Mouse (Mus musculus): ENCODE data around the gene Chid1.
A peak's percentile ranks its signal among the peaks of the same experiment; 100 is the strongest.
"Not testable (repeated sequence)": the region's sequence is repeated elsewhere in the genome, so short reads cannot be mapped to it uniquely, and the experiment has no call there.

Gene Chid1

DNA sequence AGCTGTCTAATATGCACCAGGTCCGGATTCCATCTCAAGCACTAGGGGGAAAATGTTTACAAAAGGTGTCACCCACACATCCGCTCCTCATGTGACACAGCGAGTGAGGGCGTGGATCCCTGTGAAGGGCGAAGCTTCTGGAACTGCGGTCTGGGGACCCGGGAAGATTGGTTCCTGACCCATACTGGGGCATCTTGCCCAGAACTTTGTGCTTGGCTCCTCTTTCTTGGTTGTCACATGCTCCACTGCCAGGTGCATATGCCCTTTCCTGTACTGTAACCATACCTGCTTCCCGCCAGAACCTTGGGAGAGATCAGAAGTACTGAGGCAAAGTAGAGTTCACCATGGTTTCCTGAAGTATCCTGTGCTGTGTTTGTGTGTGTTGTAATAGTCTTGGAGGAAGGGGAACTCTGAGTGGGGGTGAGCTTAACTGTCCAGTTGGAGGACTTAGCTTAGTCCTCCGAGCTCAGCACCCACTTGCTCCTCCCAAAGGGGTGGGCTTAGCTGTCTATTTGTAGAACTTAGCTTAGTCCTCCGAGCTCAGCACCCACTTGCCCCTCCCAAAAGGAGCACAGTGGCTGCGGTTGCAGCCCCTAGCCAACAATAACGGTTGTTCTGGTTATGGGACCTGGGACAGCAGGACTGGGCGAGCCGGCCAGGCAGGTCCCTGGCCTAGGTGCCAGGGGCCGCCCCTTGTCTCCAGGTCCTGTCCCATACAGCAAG, 79.1 kb downstream of the Chid1 start, which contains the start of gene Cracr2b:
Cracr2b (plus strand) TSS at position 704 of the 723 bp plus-strand sequence.
- DNase-seq (ENCODE audit: low read depth, low spot score), result no peak
- Histone ChIP-seq H3K27me3 (ENCODE audit: control insufficient read depth, insufficient read depth, low read length, poor library complexity, severe bottlenecking) (no peaks in the 10 kb centered on the region), H3K36me3 (ENCODE audit: control insufficient read depth, insufficient read depth, low read length, poor library complexity, severe bottlenecking) (peaks cover 10% of the 10 kb centered on the region)

GRCm38 (mm10) chr7:141460001-141460390, 79.7 kb downstream of the Chid1 start:
- H3K27me3 ChIP-seq (ENCODE audit: control insufficient read depth, insufficient read depth, low read length, poor library complexity, severe bottlenecking), result no peaks in the 10 kb centered on the region
- peaks cover 10% of the 10 kb centered on the region for H3K36me3 ChIP-seq (ENCODE audit: control insufficient read depth, insufficient read depth, low read length, poor library complexity, severe bottlenecking)
- DNase-seq (ENCODE audit: low read depth, low spot score), result no peak

DNA sequence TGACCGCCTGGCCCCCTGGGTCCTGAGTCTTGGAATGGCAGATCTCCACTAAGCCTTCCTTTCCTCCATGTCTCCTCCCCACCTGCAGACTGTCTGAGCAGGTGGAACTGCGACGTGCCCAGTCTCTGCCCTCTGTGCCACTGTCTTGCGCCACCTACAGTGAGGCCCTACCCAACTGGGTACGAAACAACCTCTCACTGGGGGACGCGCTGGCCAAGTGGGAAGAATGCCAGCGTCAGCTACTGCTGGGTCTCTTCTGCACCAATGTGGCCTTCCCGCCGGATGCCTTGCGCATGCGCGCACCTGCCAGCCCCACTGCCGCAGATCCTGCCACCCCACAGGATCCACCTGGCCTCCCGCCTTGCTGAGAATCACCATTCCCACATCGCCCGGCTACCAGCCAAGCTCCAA, 80.4 kb downstream of the Chid1 start:
- Histone ChIP-seq H3K27me3 (ENCODE audit: control insufficient read depth, insufficient read depth, low read length, poor library complexity, severe bottlenecking) (no peaks in the 10 kb centered on the region), H3K36me3 (ENCODE audit: control insufficient read depth, insufficient read depth, low read length, poor library complexity, severe bottlenecking) (peaks cover 10% of the 10 kb centered on the region)
- no peak for DNase-seq (ENCODE audit: low read depth, low spot score)

GRCm38 (mm10) chr7:141458661-141459060, 81.0 kb downstream of the Chid1 start:
- DNase-seq (ENCODE audit: low read depth, low spot score), result no peak
- peaks cover 10% of the 10 kb centered on the region for H3K36me3 ChIP-seq (ENCODE audit: control insufficient read depth, insufficient read depth, low read length, poor library complexity, severe bottlenecking)
- no peaks in the 10 kb centered on the region for H3K27me3 ChIP-seq (ENCODE audit: control insufficient read depth, insufficient read depth, low read length, poor library complexity, severe bottlenecking)

- Histone ChIP-seq H3K36me3 (ENCODE audit: control insufficient read depth, insufficient read depth, low read length, poor library complexity, severe bottlenecking) (peaks cover 10% of the 10 kb centered on the region), H3K27me3 (ENCODE audit: control insufficient read depth, insufficient read depth, low read length, poor library complexity, severe bottlenecking) (no peaks in the 10 kb centered on the region)
- peak; percentile 81 for DNase-seq (ENCODE audit: low read depth, low spot score)
These were observed 81.5 kb downstream of the Chid1 start for GRCm38 (mm10) chr7:141457986-141458660.

GRCm38 (mm10) chr7:141457236-141457635, 82.4 kb downstream of the Chid1 start:
- H3K36me3 ChIP-seq (ENCODE audit: control insufficient read depth, insufficient read depth, low read length, poor library complexity, severe bottlenecking), result peaks cover 10% of the 10 kb centered on the region
- DNase-seq (ENCODE audit: low read depth, low spot score), result no peak
- no peaks in the 10 kb centered on the region for H3K27me3 ChIP-seq (ENCODE audit: control insufficient read depth, insufficient read depth, low read length, poor library complexity, severe bottlenecking)

DNA sequence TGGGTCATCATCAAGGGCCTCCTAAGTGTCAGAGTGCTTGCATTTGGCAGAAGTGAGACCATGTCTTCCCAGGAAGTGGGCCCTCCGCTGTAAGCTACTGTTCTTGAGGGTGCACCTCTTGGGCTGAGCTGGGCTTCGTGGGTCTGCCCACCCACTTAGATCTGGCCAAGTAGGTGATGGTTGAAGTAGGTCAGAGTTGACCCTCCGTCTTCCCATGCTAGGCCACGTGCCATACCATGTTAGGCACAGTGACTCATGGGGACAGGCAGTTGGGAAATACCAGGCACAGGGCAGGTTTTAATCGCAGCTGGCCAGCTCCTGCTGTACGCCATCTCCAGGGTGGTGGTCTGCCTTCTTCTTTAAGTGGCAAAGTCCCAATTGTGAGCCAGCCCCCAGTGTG, 82.9 kb downstream of the Chid1 start:
- Histone ChIP-seq H3K27me3 (ENCODE audit: control insufficient read depth, insufficient read depth, low read length, poor library complexity, severe bottlenecking) (no peaks in the 10 kb centered on the region), H3K36me3 (ENCODE audit: control insufficient read depth, insufficient read depth, low read length, poor library complexity, severe bottlenecking) (peaks cover 10% of the 10 kb centered on the region)
- DNase-seq (ENCODE audit: low read depth, low spot score), result no peak

DNA sequence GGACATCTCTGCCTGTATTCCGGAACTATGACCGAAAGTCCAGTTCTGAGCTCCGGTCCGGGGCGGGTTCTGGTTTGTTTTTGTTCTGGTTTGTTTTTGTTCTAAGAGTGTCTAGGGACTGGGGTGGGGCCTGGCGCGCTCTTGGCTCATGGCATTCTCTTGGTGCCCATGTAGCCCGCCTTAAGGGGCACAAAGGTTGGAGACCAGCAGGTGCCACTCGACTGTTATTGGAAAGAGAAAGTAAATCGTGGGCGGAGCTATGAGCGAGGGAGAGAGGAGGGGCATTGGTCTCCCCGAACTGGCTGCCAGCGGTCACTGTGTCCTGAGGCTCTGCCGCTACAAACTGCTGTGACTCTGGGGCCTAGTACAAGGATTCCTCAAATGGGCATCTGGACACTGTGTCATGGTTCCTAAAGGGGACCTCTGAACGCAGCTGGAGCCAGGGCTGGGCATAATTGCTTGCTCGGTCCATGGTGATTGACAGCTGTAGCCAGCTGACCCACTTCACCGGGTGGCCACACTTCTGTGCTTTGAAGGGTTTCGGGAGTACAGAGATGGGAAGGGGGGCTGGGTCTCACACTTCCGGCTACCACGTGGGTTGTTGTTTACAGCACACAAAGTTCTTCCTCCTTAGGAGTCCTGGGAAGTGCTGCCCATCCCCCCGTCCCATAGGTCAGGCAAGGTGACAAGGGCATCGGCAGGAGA, 83.9 kb downstream of the Chid1 start:
- peak; percentile 72 for DNase-seq (ENCODE audit: low read depth, low spot score)
- H3K36me3 ChIP-seq (ENCODE audit: control insufficient read depth, insufficient read depth, low read length, poor library complexity, severe bottlenecking), result peaks cover 14% of the 10 kb centered on the region
- no peaks in the 10 kb centered on the region for H3K27me3 ChIP-seq (ENCODE audit: control insufficient read depth, insufficient read depth, low read length, poor library complexity, severe bottlenecking)

- H3K27me3 ChIP-seq (ENCODE audit: control insufficient read depth, insufficient read depth, low read length, poor library complexity, severe bottlenecking), result no peaks in the 10 kb centered on the region
- peak; percentile 95 for DNase-seq (ENCODE audit: low read depth, low spot score)
- peaks cover 18% of the 10 kb centered on the region for H3K36me3 ChIP-seq (ENCODE audit: control insufficient read depth, insufficient read depth, low read length, poor library complexity, severe bottlenecking)
These were observed 84.6 kb downstream of the Chid1 start, which contains the start of gene Pnpla2 for GRCm38 (mm10) chr7:141454967-141455551. Gene Pnpla2 (plus strand): TSS chr7:141455198.

- no peak for DNase-seq (ENCODE audit: low read depth, low spot score)
- Histone ChIP-seq H3K27me3 (ENCODE audit: control insufficient read depth, insufficient read depth, low read length, poor library complexity, severe bottlenecking) (no peaks in the 10 kb centered on the region), H3K36me3 (ENCODE audit: control insufficient read depth, insufficient read depth, low read length, poor library complexity, severe bottlenecking) (peaks cover 13% of the 10 kb centered on the region)
These were observed 86.0 kb downstream of the Chid1 start for GRCm38 (mm10) chr7:141453636-141454035.

DNA sequence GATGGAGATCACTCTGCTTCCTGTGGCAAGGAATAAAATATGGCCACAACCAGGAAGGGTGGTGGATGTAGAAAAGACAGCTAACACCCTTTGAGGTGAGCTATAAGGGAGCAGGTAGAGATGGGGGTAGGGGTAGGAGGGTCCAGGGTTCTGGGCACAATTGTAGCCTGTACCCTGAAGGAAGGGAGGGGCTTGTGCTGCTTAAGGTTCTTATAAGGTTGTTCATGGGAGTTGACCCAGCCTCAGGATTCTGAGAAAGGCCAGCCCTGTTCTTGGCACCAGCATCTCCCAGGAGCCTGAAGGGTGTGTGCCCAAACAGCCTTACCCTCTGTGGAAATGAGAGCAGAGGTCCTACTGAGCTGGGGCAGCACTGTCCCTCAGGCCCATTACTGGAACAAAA, 87.7 kb downstream of the Chid1 start:
- DNase-seq (ENCODE audit: low read depth, low spot score), result no peak
- H3K36me3 ChIP-seq (ENCODE audit: control insufficient read depth, insufficient read depth, low read length, poor library complexity, severe bottlenecking), result peaks cover 11% of the 10 kb centered on the region
- no peaks in the 10 kb centered on the region for H3K27me3 ChIP-seq (ENCODE audit: control insufficient read depth, insufficient read depth, low read length, poor library complexity, severe bottlenecking)

- peaks cover 11% of the 10 kb centered on the region for H3K36me3 ChIP-seq (ENCODE audit: control insufficient read depth, insufficient read depth, low read length, poor library complexity, severe bottlenecking)
- no peaks in the 10 kb centered on the region for H3K27me3 ChIP-seq (ENCODE audit: control insufficient read depth, insufficient read depth, low read length, poor library complexity, severe bottlenecking)
- peak; percentile 93 for DNase-seq (ENCODE audit: low read depth, low spot score)
These were observed 92.3 kb downstream of the Chid1 start, which contains the start of gene Rplp2 for GRCm38 (mm10) chr7:141447110-141447991. Gene Rplp2 (plus strand): TSS chr7:141447370.

GRCm38 (mm10) chr7:141446374-141446773, 93.3 kb downstream of the Chid1 start:
- not testable (repeated sequence) for H3K27me3 ChIP-seq (ENCODE audit: control insufficient read depth, insufficient read depth, low read length, poor library complexity, severe bottlenecking); DNase-seq (ENCODE audit: low read depth, low spot score)
- peaks cover 11% of the 10 kb centered on the region for H3K36me3 ChIP-seq (ENCODE audit: control insufficient read depth, insufficient read depth, low read length, poor library complexity, severe bottlenecking)

DNA sequence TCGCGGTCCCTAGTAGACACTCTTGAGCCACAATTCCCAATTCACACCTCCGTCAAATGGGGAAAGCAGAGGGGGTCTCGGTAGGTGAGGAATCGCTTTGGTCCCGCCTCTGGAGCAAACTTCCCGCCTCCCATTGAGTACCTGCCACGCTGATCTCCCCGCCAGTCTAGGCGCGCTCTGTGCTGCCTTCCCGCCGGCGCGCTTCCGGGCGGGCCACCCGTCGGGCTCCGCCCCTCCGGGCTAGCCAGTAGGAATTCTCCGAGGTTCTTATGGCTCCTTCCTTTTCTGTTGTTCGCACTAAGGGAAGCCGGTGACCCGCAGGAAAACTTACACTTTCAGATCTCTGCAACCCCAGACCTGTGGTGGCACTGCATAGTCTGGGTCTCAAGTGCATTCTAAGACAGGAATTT, 95.8 kb downstream of the Chid1 start, which contains the start of gene Pidd1:
Pidd1 (minus strand) TSS at position 198 of the 410 bp plus-strand sequence.
- peaks cover 3% of the 10 kb centered on the region; the same call in 1 of the 2 replicates for H3K36me3 ChIP-seq (ENCODE audit: control insufficient read depth, insufficient read depth, low read length, poor library complexity, severe bottlenecking)
- no peaks in the 10 kb centered on the region for H3K27me3 ChIP-seq (ENCODE audit: control insufficient read depth, insufficient read depth, low read length, poor library complexity, severe bottlenecking)
- peak; percentile 53 for DNase-seq (ENCODE audit: low read depth, low spot score)
